Mouse (Mus musculus) E14TG2a.4 (cell line): Measurements from ENCODE around the gene Fras1.

Experiments
- CTCF ChIP-seq: conservative IDR thresholded peaks from 2 replicates; pipeline ENCODE4 v1.5.1; 2014; ENCODE audit warnings: low read length
- NANOG ChIP-seq: IDR thresholded peaks from 2 replicates; pipeline ENCODE4 v1.6.1; 2014; ENCODE audit warnings: borderline replicate concordance, low read length, mixed read lengths

- no peak for TF ChIP-seq CTCF
- no peak for TF ChIP-seq NANOG
Observed at GRCm38 (mm10) chr5:96421550-96421949, 47.8 kb downstream of the Fras1 start.
